In genomic region chr17:5849421-5849910, GRCm38 (mm10) we compare ENCODE assay signal across 9 mouse cellular contexts. TPM values are rescaled to one million over a fixed set of nuclear protein-coding genes. Genes with fewer than 3 reads are reported as not detected.
DNase-seq lines count a peak whose midpoint lies in the region; ATAC-seq and TF ChIP-seq lines count a peak whose summit lies in the region.
"Had no signal": no experiment of that assay in that cellular context is flagged by ENCODE, and none has a peak within 500 bp of the region (broad histone marks: within the 10 kb centered on the region; RNA-seq: fewer than 3 reads in every experiment).

No protein-coding gene starts in this region.

- TF ChIP-seq CTCF in CH12.LX (conservative IDR thresholded peaks at IDR 0.05 in 1 of 2, IDR thresholded peaks at IDR 0.05 in 1 of 2; ENCODE audit: low read depth in 2 of 2, low read length in 2 of 2) = no peak
- TF ChIP-seq CTCF in olfactory bulb, adult 2 months (IDR thresholded peaks at IDR 0.05; ENCODE audit: insufficient read depth, low read depth, low read length) = no peak

- DNase-seq in CH12.LX (ENCODE audit: extremely low read depth) = no peak
- peak; percentile 42 for DNase-seq in cerebellum, adult 11 months
- DNase-seq in heart, postnatal 14 days = peak; percentile 71 to 80
- peak; percentile 64 for DNase-seq in layer of hippocampus, adult 11-12 months (ENCODE audit: low spot score)
- no peak for DNase-seq in thymus, postnatal 25 days

- 10% methylated on average over 18 of the region's 18 CpGs for WGBS in forebrain, embryonic 15.5 days
- 45% methylated on average over 18 of the region's 18 CpGs for WGBS in liver, embryonic 16.5 days (ENCODE audit: insufficient replicate concordance)
- WGBS in olfactory bulb, adult 2 months = 5% methylated on average over 18 of the region's 18 CpGs

- TF ChIP-seq RAD21 in CH12.LX (IDR thresholded peaks at IDR 0.05; ENCODE audit: low read depth, low read length) = no peak

- no peaks in the 10 kb centered on the region for H3K27me3 ChIP-seq in CH12.LX (replicated peaks)
- no peaks in the 10 kb centered on the region for H3K27me3 ChIP-seq in forebrain, embryonic 15.5 days
- H3K27me3 ChIP-seq in liver, embryonic 16.5 days (ENCODE audit: control insufficient read depth, insufficient read depth, low read depth, low read length) = no peaks in the 10 kb centered on the region

- intact Hi-C loops in heart, postnatal 14 days (cut with DNase I) = no loop called here

- H3K9me3 ChIP-seq in CH12.LX (replicated peaks; ENCODE audit: low read length) = no peaks in the 10 kb centered on the region
- H3K9me3 ChIP-seq in forebrain, embryonic 15.5 days = no peaks in the 10 kb centered on the region
- no peaks in the 10 kb centered on the region for H3K9me3 ChIP-seq in liver, embryonic 16.5 days (replicated peaks; ENCODE audit: control insufficient read depth, low read length)
- H3K9me3 ChIP-seq: G1E had no signal

- TF ChIP-seq POLR2A in CH12.LX (IDR thresholded peaks at IDR 0.05; ENCODE audit: low read depth, low read length) = no peak
- TF ChIP-seq POLR2A in olfactory bulb, adult 2 months (IDR thresholded peaks at IDR 0.05; ENCODE audit: insufficient read depth, low read depth, low read length) = no peak

- H3K4me3 ChIP-seq in CH12.LX (replicated peaks in 1 of 3; ENCODE audit: low read depth in 2 of 3, low read length in 2 of 3, poor library complexity in 1 of 3) = no peak overlapping the region
- H3K4me3 ChIP-seq in forebrain, embryonic 15.5 days = peak overlapping the region; percentile 20
- H3K4me3 ChIP-seq in liver, embryonic 16.5 days (ENCODE audit: low read depth, low read length) = peak overlapping the region; percentile 19; the same call in 1 of the 2 replicates
- H3K4me3 ChIP-seq in olfactory bulb, adult 2 months (ENCODE audit: insufficient read depth, low read depth, low read length) = peak overlapping the region; percentile 33

- H3K79me2 ChIP-seq in CH12.LX (replicated peaks; ENCODE audit: control insufficient read depth, extremely low read depth, insufficient read depth, poor library complexity, severe bottlenecking) = peaks cover 6% of the 10 kb centered on the region

- peaks cover 0 to 28% of the 10 kb centered on the region in 2 experiments for H3K36me3 ChIP-seq in CH12.LX (replicated peaks in 1 of 2; ENCODE audit: control insufficient read depth in 1 of 2, insufficient read depth in 1 of 2, low read length in 1 of 2)
- H3K36me3 ChIP-seq in forebrain, embryonic 15.5 days = no peaks in the 10 kb centered on the region
- no peaks in the 10 kb centered on the region for H3K36me3 ChIP-seq in liver, embryonic 16.5 days (ENCODE audit: control insufficient read depth, insufficient read depth)

- no peak for ATAC-seq in forebrain, embryonic 15.5 days (replicated peaks)
- ATAC-seq in liver, embryonic 16.5 days (ENCODE audit: low read depth) = peak; percentile 39; the same call in 1 of the 2 replicates

- TF ChIP-seq EP300 in CH12.LX (IDR thresholded peaks at IDR 0.05; ENCODE audit: low read length) = no peak

- no peak overlapping the region for H3K27ac ChIP-seq in CH12.LX (ENCODE audit: insufficient read depth, low read depth)
- no peak overlapping the region for H3K27ac ChIP-seq in forebrain, embryonic 15.5 days (replicated peaks)
- H3K27ac ChIP-seq in liver, embryonic 16.5 days (ENCODE audit: low read length) = peak overlapping the region; percentile 65
- H3K27ac ChIP-seq in olfactory bulb, adult 2 months (ENCODE audit: insufficient read depth, low read depth, low read length) = no peak overlapping the region

- H3K9ac ChIP-seq in CH12.LX (ENCODE audit: insufficient read depth, low read depth) = no peak overlapping the region
- H3K9ac ChIP-seq in forebrain, embryonic 15.5 days (replicated peaks) = peak overlapping the region; percentile 31
- H3K9ac ChIP-seq in liver, embryonic 16.5 days (ENCODE audit: low read depth, low read length) = peak overlapping the region; percentile 32; the same call in 1 of the 2 replicates

- in situ Hi-C loops in CH12.LX (cut with MboI; ENCODE audit: low pct_ligation_motif_present, low pct_unique_long_range_greater_than_20kb, low sequenced_read_pairs) = no loop called here

- peaks cover 9 to 16% of the 10 kb centered on the region in 2 experiments; a peak in 2 of 4 replicates for H3K4me1 ChIP-seq in CH12.LX (ENCODE audit: control insufficient read depth in 1 of 2, insufficient read depth in 2 of 2)
- peaks cover 10% of the 10 kb centered on the region for H3K4me1 ChIP-seq in forebrain, embryonic 15.5 days
- H3K4me1 ChIP-seq in liver, embryonic 16.5 days (ENCODE audit: control insufficient read depth, low read depth, low read length) = peaks cover 3% of the 10 kb centered on the region; the same call in 1 of the 2 replicates
- peaks cover 6% of the 10 kb centered on the region for H3K4me1 ChIP-seq in olfactory bulb, adult 2 months (ENCODE audit: control insufficient read depth, insufficient read depth, low read length)

- H3K4me2 ChIP-seq in CH12.LX (ENCODE audit: insufficient read depth, low read depth, poor library complexity, severe bottlenecking) = no peak overlapping the region
- H3K4me2 ChIP-seq in forebrain, embryonic 15.5 days (replicated peaks) = peak overlapping the region; percentile 41
- peak overlapping the region; percentile 45 for H3K4me2 ChIP-seq in liver, embryonic 16.5 days (ENCODE audit: low read depth, low read length)

- dilution Hi-C loops in CH12.LX (cut with MboI; ENCODE audit: extremely low pct_ligation_motif_present, extremely low pct_unique_long_range_greater_than_20kb, low sequenced_read_pairs) = no loop called here

TF ChIP-seq in CH12.LX, 34 proteins besides CTCF, POLR2A, EP300 and RAD21:
- TF ChIP-seq USF2 (conservative IDR thresholded peaks at IDR 0.05; ENCODE audit: low read depth, low read length) (no peak), MAFK (IDR thresholded peaks at IDR 0.05; ENCODE audit: insufficient replicate concordance, low read length) (peak; percentile 84), UBTF (IDR thresholded peaks at IDR 0.05; ENCODE audit: low read depth, low read length) (no peak), CHD1 (IDR thresholded peaks at IDR 0.05; ENCODE audit: low read depth, low read length) (no peak)

RNA-seq across cellular contexts. Expression of gene Snx9, which starts 8.3 kb away (rescaled TPM):
- total RNA-seq in CH12.LX (2012; rRNA removed) (17.1 TPM in 2 replicates), CH12.LX (2014; rRNA removed) (16.3 and 17.0 TPM in 2 replicates)
- polyA plus RNA-seq in CH12.LX (2012; ENCODE audit: insufficient read length, low read depth) = 26.3 and 29.7 TPM in 2 replicates
- 5.9 and 6.9 TPM in 2 replicates for polyA plus RNA-seq in forebrain, embryonic 15.5 days (2015; fragmentation: Nextera tagmentation; extraction: Ambion mirVana)
- total RNA-seq in heart, postnatal 14 days (2021) = 10 to 100 TPM; 31.5 to 33.3 TPM
- polyA plus RNA-seq in liver, embryonic 16.5 days (2015; fragmentation: Nextera tagmentation; extraction: Ambion mirVana) = 9.9 and 10.5 TPM in 2 replicates
- polyA plus RNA-seq in olfactory bulb, adult 2 months (2012; ENCODE audit: insufficient read depth, insufficient read length, low replicate concordance, missing spikeins) = not detected in 2 replicates

Comparison
In these comparisons a context has a peak if more than half of its experiments do, and no peak if none do; other contexts are left out.
1. DNase-seq: peak in cerebellum, adult 11 months (single experiment), heart, postnatal 14 days (2 of 2) and layer of hippocampus, adult 11-12 months (single experiment); none in CH12.LX (single experiment) and thymus, postnatal 25 days (single experiment).
2. H3K4me3 ChIP-seq: peak in forebrain, embryonic 15.5 days (single experiment), liver, embryonic 16.5 days (single experiment) and olfactory bulb, adult 2 months (single experiment); none in CH12.LX (0 of 3).